Mouse (Mus musculus): Measurements from ENCODE around the gene Khnyn. TPM values are rescaled to one million over a fixed set of nuclear protein-coding genes. Genes with fewer than 3 reads are reported as not detected.

Gene Khnyn
- polyA plus RNA-seq, 1 experiment from 2014 or later: 12.8 TPM

DNA sequence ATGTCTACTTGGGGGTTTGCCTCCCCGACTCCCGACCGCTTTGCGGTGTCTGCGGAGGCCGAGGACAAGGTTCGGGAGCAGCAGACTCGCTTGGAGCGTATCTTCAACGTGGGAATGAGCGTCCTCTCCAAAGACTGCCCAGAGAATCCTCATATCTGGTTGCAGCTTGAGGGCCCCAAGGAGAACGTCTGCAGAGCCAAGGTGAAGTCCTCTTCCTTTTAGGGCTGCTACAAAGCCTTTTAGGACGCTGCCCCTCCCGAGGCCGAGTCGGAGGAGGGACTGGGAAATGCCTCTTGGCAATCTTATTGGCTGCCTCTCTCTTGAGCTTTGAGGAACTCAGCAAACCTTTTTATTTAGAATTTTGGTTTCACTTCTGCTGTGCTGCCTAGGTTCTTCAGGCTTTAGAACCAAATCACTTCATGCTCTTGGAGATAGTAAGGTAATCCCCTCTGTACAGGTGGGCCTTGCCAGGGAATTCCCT is 1.1 kb downstream of the Khnyn start:
- 6% methylated on average over 16 of the region's 16 CpGs for WGBS (ENCODE audit: insufficient replicate concordance)
- H3K9me3 ChIP-seq (replicated peaks): no peaks in the 10 kb centered on the region
- no peaks in the 10 kb centered on the region for H3K27me3 ChIP-seq (replicated peaks)
- H3K27ac ChIP-seq: peak overlapping the region; percentile 93
- ATAC-seq: no peak
- peak overlapping the region; percentile 88 for H3K4me2 ChIP-seq
- peak overlapping the region; percentile 81 for H3K4me3 ChIP-seq
- peaks cover 56% of the 10 kb centered on the region for H3K4me1 ChIP-seq
- H3K9ac ChIP-seq: peak overlapping the region; percentile 96
- peaks cover 50% of the 10 kb centered on the region for H3K36me3 ChIP-seq

DNA sequence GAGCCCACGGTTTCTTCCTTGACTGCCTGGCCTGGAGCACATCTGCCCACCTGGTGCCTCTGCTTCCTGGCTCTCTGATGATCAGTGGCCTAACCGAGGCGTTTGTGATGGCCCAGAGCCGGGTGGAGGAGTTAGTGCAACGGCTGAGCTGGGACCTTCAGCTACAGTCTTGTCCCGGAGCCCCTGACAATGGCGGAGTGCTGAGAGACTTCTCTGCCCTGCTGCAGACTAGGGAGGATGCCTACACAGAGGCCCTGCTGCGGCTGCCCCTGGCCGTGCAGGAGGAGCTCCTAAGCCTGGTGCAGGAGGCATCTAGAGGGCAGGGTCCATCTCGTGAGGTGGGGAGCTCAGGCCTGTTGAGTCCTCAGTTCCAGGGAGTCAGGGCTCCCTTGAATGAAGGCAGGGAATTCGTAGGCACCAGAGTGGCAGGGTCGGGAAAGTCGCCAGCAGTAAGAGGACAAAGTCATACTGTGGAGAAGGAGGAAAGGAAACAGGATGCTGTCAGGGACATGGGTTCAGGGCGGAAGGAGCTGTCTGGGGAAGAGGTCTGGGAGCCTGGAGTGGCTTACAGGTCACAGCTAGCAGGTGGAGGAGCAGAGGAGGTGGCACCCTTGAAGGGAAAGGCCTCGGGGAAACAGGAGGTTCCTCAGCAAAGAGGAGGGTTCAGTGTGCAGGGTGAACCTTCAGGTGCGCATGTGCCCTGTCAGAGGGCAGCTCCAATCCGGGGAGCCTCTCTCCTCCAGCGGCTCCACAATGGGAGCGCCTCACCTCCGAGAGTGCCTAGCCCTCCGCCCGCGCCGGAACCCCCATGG is 2.0 kb downstream of the Khnyn start:
- Histone ChIP-seq H3K36me3 (peaks cover 59% of the 10 kb centered on the region), H3K4me3 (peak overlapping the region; percentile 81; the same call in 1 of the 2 replicates), H3K4me2 (peak overlapping the region; percentile 88)

DNA sequence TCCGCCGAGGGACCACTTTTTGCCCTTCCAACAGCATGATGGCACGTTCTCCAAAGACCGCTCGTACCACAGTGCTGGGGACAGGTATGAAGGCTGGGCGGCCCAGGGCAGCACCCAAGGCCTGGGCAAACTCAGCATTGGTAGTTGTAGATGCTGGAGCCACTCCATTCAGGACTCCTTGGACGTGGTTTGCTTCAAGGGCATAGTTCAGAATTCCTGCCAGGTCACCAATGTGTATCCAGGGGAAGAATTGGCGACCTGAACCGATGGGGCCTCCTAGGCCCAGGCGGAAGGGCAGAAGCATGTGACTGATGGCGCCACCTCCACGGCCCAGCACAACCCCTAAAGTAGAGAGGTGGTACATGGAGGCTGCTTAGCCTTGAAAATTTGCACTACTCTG is 12.9 kb downstream of the Khnyn start:
- H3K4me3 ChIP-seq: no peak overlapping the region
- ATAC-seq: no peak
- no peak overlapping the region for H3K9ac ChIP-seq
- H3K27me3 ChIP-seq (replicated peaks): no peaks in the 10 kb centered on the region; the same call in 1 of the 2 replicates
- H3K4me2 ChIP-seq: no peak overlapping the region
- 86% methylated on average over 12 of the region's 12 CpGs for WGBS (ENCODE audit: insufficient replicate concordance)
- no peak overlapping the region for H3K27ac ChIP-seq
- peaks cover 29% of the 10 kb centered on the region for H3K4me1 ChIP-seq
- no peaks in the 10 kb centered on the region for H3K9me3 ChIP-seq (replicated peaks)
- H3K36me3 ChIP-seq: peaks cover 50% of the 10 kb centered on the region

More for the DNA sequence above, 2.0 kb downstream of the Khnyn start:
- ATAC-seq: no peak
- WGBS (ENCODE audit: insufficient replicate concordance): 82% methylated on average over 24 of the region's 24 CpGs
- Histone ChIP-seq H3K9ac (0 out of 2 replicates have a peak overlapping the region, but pooled peaks have one; percentile 9), H3K27ac (peak overlapping the region; percentile 46; the same call in 1 of the 2 replicates), H3K9me3 (replicated peaks) (no peaks in the 10 kb centered on the region), H3K27me3 (replicated peaks) (no peaks in the 10 kb centered on the region), H3K4me1 (peaks cover 51% of the 10 kb centered on the region)

DNA sequence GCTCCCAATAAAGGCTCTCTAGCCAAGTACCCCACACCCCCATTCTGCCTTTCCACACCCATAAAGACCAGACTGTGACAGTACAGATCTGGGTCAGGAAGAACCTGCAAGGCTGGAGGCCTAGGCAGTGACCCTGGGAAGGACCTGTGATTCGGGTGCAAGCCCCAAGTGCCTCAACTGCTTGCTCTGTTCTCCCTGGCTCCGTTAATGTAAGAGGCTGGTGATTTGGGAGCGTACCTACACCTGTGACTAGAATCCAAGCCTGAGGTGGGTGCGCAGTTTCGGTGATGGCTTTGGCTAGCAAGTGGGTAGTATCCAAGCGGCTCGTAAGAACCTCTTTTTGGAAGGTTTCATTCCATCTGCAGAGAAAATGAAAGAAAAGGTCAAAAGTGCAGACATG is 14.2 kb downstream of the Khnyn start:
- Histone ChIP-seq H3K4me3 (no peak overlapping the region), H3K4me1 (peaks cover 29% of the 10 kb centered on the region), H3K27ac (no peak overlapping the region), H3K4me2 (peak overlapping the region; percentile 73; the same call in 1 of the 2 replicates), H3K36me3 (peaks cover 40% of the 10 kb centered on the region), H3K9ac (no peak overlapping the region), H3K27me3 (replicated peaks) (peaks cover 5% of the 10 kb centered on the region; the same call in 1 of the 2 replicates), H3K9me3 (replicated peaks) (no peaks in the 10 kb centered on the region)
- 85% methylated on average over 7 of the region's 7 CpGs for WGBS (ENCODE audit: insufficient replicate concordance)
- ATAC-seq: no peak

DNA sequence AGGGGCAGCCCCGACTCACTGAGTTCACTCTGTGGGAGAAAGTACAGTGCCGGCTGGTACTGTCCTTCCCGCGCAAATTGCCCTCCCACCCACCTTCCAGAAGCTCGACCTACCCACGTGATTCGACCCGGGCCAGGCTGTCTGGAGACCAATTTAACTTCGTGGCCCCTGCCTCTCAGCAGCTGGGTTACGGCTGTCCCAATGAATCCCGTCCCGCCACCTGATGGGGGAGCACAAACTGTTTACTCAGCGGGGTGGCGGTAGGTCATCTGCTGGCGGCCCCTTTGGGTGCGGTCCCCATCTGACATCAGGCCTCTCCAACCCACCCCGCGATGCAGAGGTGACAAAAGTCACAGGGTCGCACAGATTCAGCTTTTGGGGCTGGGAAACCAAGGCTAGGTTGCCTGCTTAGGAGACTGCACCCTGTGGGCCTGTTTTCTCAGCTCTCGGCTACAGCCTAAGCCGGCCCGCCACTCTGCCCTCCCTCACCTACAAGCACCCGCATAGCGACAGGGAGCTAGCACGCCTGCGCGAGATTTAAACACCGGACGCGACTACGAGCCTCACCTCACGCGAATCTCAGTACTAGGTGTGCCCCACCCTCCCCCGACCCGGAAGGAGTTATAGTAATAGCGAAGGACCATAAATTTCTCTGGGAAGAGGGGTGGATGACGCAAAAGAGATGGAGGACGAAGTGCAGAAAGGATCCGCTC is 15.1 kb downstream of the Khnyn start, which contains the start of gene Sdr39u1:
Sdr39u1 (minus strand) TSS at position 593 of the 713 bp plus-strand sequence.
- Histone ChIP-seq H3K4me3 (peak within 1 kb of the TSS; percentile 43), H3K27me3 (replicated peaks) (peaks cover 5% of the 10 kb centered on the region; the same call in 1 of the 2 replicates), H3K36me3 (peaks cover 31% of the 10 kb centered on the region), H3K27ac (peak within 1 kb of the TSS; percentile 20; the same call in 1 of the 2 replicates), H3K4me2 (peak within 1 kb of the TSS; percentile 73), H3K4me1 (peaks cover 29% of the 10 kb centered on the region), H3K9ac (peak within 1 kb of the TSS; percentile 53), H3K9me3 (replicated peaks) (no peaks in the 10 kb centered on the region)
- WGBS (ENCODE audit: insufficient replicate concordance): 6% methylated on average over 39 of the region's 39 CpGs
- peak; percentile 70 for ATAC-seq

DNA sequence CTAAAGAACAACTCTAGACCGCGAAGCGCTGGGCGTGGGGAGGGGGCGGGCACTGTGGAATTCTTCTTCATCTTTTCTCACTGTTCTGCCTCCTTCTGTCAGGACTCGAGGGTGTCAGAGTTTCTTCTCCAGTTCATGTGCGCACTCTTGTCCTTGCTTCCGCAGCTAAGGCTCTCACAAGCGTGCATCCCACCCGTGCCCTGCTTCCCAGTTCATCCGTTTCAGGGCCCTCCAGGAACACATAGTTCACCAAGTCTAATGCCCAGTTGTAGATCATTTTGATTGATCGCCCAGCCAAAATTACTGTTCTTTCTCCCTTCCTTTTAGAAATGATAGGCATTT is 15.6 kb downstream of the Khnyn start:
- 19% methylated on average over 12 of the region's 12 CpGs for WGBS (ENCODE audit: insufficient replicate concordance)
- H3K4me1 ChIP-seq: peaks cover 29% of the 10 kb centered on the region
- H3K36me3 ChIP-seq: peaks cover 26% of the 10 kb centered on the region
- H3K9ac ChIP-seq: peak overlapping the region; percentile 53
- no peak overlapping the region for H3K27ac ChIP-seq
- H3K4me3 ChIP-seq: peak overlapping the region; percentile 43
- peak overlapping the region; percentile 73 for H3K4me2 ChIP-seq
- no peaks in the 10 kb centered on the region for H3K9me3 ChIP-seq (replicated peaks)
- H3K27me3 ChIP-seq (replicated peaks): peaks cover 5% of the 10 kb centered on the region; the same call in 1 of the 2 replicates
- no peak for ATAC-seq

DNA sequence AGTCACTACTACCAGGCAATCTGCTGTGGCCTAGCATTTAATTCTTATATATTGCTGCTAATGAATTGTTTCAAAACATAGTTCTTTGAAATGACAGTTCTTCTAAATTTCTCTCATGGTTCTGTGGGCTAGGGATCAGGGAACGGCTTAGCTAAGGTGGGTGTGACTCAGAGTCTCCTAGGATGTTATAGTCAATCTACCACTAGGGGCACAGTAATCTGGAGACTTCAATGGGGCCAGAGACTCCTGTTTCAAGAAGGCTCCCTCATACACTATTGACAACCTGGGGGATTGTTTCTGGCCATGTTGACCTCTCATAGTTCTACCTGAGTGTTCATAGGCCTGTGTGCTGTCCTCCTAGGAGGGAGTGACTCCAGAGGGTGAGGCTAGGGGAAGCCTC is 20.8 kb downstream of the Khnyn start:
- H3K9me3 ChIP-seq (replicated peaks): no peaks in the 10 kb centered on the region
- H3K4me1 ChIP-seq: peaks cover 10% of the 10 kb centered on the region
- H3K4me3 ChIP-seq: no peak overlapping the region
- no peak overlapping the region for H3K4me2 ChIP-seq
- ATAC-seq: no peak
- H3K36me3 ChIP-seq: no peaks in the 10 kb centered on the region
- H3K9ac ChIP-seq: no peak overlapping the region
- H3K27ac ChIP-seq: no peak overlapping the region
- 15% methylated on average over 1 of the region's 1 CpGs for WGBS (ENCODE audit: insufficient replicate concordance)
- peaks cover 14% of the 10 kb centered on the region; the same call in 1 of the 2 replicates for H3K27me3 ChIP-seq (replicated peaks)

DNA sequence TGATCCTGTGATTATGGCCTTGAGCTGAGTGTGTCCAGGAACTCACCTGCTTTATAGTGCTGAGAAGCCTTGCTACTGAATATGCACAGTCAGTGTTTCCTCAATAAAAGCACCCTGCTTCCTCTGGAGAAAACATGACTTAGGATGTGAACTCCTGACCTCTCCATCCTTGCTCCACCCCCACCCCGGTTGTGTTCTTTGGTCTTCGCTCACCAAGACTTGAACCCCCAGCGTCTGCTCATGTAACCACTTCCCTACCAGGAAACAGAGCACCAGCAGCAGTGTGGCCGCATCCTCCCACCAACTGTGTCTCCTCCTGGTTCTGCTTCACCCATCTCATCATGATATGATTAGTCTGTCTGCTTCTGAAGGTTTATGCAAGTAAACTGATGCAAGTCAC is 28.7 kb downstream of the Khnyn start:
- ATAC-seq: no peak
- H3K4me3 ChIP-seq: no peak overlapping the region
- H3K9me3 ChIP-seq (replicated peaks): no peaks in the 10 kb centered on the region
- 0 out of 2 replicates have a peak, but pooled peaks cover 3% of the 10 kb centered on the region for H3K4me1 ChIP-seq
- no peak overlapping the region for H3K27ac ChIP-seq
- H3K27me3 ChIP-seq (replicated peaks): no peaks in the 10 kb centered on the region
- H3K4me2 ChIP-seq: no peak overlapping the region
- H3K9ac ChIP-seq: no peak overlapping the region
- no peaks in the 10 kb centered on the region for H3K36me3 ChIP-seq
- WGBS (ENCODE audit: insufficient replicate concordance): 28% methylated on average over 4 of the region's 4 CpGs

DNA sequence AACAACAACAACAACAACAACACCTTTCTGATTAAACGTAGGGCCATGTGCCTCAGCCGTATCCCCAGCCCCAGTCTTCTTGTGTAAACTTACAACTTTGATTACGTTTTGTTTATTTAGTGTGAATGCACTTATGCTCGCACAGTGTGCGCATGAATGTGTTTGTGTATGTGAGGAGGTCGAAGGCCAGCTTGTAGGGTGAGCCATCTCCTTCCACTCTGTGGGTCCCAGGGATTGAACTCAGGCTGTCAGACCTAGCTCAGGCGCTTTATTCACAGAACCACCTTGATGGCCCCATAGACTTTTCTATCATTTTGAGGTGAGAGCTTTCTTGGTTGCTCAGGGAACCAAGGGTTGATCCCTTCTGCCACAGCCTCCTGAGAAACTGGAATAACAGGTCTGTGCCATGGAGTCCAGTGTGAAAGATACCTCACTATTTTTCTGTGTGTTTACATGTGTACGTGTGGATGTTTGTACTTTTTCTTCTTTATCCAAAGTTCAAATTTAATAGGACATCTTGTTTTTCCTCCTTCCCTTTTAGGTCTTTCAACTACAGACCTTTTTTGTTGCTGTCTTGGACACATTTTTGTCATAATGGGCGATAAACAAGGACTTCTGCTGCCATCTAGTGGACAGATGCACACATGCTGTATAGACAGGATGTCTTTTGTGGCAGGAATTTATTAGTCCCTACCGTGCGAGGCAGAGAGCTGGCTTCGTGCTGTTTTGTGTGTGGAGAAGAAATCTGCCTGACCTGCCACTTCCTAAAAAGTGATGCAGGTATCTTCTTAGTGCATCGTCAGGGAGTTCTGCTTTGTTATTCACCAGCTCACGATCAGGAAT is 33.7 kb downstream of the Khnyn start:
- 30% methylated on average over 14 of the region's 14 CpGs for WGBS (ENCODE audit: insufficient replicate concordance)
- Histone ChIP-seq H3K9ac (no peak overlapping the region), H3K4me2 (no peak overlapping the region), H3K27ac (no peak overlapping the region), H3K27me3 (replicated peaks) (no peaks in the 10 kb centered on the region; the same call in 1 of the 2 replicates), H3K4me3 (no peak overlapping the region), H3K4me1 (peaks cover 27% of the 10 kb centered on the region), H3K9me3 (replicated peaks) (no peaks in the 10 kb centered on the region), H3K36me3 (no peaks in the 10 kb centered on the region)
- ATAC-seq: no peak

DNA sequence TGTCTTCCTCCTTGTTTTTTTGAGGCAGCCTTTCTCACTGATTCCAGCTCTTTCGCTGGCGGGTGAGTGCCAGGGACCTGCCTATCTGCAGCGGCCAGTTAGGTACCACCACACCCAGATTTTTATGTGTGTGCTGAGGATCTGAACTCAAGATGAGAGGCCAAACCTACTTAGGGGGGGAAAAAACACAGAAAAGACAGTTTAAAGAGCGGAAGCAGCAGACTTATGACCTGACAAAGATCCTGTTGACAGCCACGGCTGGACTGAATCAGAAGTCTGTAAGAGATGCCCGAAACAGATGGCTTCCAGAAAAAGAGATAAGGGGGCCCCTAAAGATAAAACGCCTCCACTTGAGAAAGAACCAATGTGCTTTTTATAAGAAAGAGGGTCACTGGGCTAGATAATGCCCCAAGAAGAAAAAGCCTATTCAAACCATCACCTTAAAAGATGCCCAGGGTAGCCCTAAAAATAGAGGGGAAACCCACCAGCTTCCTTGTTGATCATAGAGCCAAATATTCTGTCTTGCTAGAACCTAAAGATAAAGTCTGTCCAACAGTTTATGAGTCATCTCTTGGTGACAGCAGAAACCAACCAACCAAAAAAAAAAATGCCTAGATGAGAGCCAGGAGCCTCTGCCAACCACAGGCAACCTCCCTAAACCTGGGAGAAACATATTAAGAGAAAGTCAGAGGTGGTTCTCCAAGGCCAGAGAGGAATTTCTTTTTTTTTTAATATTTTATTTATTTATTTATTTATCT is 37.9 kb downstream of the Khnyn start:
- Histone ChIP-seq H3K4me2 (peak overlapping the region; percentile 62), H3K9ac (peak overlapping the region; percentile 17; the same call in 1 of the 2 replicates), H3K36me3 (no peaks in the 10 kb centered on the region), H3K27ac (peak overlapping the region; percentile 80), H3K27me3 (replicated peaks) (no peaks in the 10 kb centered on the region; the same call in 1 of the 2 replicates), H3K4me1 (peaks cover 57% of the 10 kb centered on the region), H3K9me3 (replicated peaks) (no peaks in the 10 kb centered on the region), H3K4me3 (no peak overlapping the region)
- ATAC-seq: peak; percentile 83
- WGBS (ENCODE audit: insufficient replicate concordance): 9% methylated on average over 7 of the region's 7 CpGs

DNA sequence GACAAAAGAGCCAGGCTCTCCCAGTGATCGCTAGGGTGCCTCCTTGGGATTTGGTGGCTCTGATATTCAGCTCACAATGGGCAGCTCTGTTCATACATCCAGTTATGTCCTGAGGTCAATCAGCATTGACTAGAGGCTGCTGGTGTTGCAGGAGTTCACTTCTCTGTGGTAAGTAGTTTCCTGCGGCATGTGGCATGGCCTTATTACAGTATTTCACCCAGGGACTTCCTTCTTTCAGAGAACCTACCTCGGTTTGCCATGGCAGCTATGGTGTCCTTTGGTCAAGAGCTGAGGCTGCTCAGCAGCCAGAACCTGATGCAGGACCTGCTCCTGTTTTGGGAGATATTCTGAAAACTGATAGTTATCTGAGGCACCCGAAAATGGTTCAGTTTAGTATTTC is 42.1 kb downstream of the Khnyn start:
- peaks cover 54% of the 10 kb centered on the region for H3K4me1 ChIP-seq
- no peak overlapping the region for H3K4me3 ChIP-seq
- H3K9ac ChIP-seq: no peak overlapping the region
- no peak for ATAC-seq
- no peak overlapping the region for H3K4me2 ChIP-seq
- no peak overlapping the region for H3K27ac ChIP-seq
- H3K36me3 ChIP-seq: no peaks in the 10 kb centered on the region
- 55% methylated on average over 4 of the region's 4 CpGs for WGBS (ENCODE audit: insufficient replicate concordance)
- no peaks in the 10 kb centered on the region for H3K9me3 ChIP-seq (replicated peaks)
- no peaks in the 10 kb centered on the region for H3K27me3 ChIP-seq (replicated peaks)
